Mouse (Mus musculus) embryo, embryonic 10 days (tissue): ENCODE data around the gene Rptor.

ENCODE experiments used
- DNase-seq: peaks from one replicate; pipeline ENCODE4 v3.0.0-alpha.2; 2015; ENCODE audit warnings: low spot score

Gene Rptor

DNA sequence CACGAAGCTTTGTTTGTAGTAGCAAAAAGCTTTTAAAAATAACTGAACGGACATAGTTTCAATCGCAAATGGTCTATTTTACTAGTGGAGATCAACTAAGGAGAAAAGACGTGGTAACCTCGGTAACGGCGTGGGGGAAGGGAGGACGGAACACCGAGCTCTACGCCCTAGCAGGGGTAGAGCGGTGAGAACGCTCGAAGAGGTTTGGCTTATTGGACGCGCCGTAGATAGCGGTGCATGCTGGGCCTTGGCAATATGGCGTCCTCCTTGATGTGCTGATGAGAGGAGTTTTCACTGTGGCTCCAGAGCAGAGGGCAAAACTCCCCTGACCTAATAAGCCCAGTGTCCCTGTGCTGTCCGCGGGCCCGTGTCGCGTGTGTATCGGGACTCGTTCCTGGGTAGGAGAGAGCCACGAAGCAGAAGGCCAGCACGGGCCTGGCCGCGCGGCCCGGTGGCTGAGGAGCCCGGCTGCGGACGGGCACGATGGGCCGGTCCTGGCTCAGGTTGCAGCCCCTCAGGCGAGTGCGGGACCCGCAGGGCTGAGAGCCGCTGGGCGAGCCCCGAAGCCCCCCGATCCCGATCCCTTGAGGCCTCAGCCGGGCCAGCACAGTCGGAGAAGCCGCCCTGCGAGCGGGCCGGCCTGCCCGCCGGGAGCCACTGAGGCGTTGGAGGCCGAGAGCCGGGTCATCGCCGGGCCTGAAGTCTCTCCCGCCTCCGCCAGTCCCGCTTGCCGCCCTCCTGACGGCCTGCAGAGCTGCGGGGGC, at the start of gene Rptor:
TSS of gene Rptor (plus strand) at position 143 of the 764 bp plus-strand sequence.
- DNase-seq = peak; percentile 100

DNA sequence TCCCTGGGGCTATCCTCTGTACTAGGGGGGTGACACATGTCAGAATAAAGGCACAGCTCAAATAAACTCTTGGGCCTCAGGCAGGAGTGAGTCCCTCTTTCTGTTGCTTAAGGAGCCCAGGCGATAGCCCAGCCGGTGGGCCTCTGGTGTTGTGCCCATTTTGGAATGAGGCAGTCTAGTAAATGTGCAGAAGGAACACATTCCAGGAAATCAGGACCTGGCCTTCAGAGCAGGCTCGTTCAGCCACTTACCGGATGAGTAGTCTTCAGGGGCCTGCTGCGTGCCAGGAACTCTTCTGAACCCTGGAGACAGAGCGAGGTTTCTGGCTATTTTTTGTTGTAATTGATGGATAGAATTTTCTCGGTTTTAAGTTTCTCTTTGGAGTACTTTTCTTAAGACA, 48.0 kb upstream of the Rptor start:
- no peak for DNase-seq

- no peak for DNase-seq
Measured at GRCm38 (mm10) chr11:119555170-119555569, 47.5 kb upstream of the Rptor start.

GRCm38 (mm10) chr11:119557940-119558869, 44.5 kb upstream of the Rptor start:
- DNase-seq = peak; percentile 45

GRCm38 (mm10) chr11:119558870-119559610, 43.7 kb upstream of the Rptor start:
- peak; percentile 69 for DNase-seq

DNA sequence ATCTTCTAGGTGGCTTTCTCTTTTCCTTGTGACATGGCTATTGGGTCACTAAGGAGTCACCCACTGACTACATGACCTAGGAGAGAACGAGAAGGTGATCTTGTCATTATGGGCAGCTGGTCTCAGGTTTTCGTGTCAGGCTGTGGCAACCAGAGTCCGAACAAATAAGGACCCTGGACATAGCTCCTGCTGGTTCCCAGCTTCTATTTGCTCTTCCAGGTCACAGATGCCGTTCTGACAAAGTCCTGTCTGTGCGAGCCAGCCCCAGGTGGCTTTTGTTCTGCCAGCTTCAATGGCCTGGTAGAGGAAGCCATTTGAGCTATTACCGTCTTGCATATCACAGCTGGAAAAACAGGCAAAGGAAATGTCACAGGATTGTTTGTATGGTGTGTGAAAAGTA, 40.4 kb upstream of the Rptor start:
- DNase-seq = no peak

DNA sequence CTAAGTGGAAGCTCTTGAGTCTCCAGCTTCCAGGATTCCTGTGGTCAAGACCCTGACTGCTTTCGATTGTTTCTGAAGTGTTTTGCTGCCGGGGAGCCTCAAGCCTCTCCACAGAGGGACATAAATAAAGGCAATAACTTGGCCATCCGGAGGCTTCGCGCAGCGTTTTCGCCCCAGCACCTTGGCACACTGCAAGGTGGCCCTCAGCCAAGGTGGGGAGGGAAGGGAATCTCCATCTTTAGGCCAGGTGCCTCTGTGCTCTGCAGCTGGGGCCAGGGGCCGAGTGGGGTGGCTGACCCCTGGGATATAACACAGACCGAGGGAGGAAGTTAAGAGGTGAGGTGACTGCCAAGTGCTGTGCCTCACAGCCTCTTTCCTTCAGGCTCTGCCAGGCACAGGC, 39.5 kb upstream of the Rptor start:
- no peak for DNase-seq

DNA sequence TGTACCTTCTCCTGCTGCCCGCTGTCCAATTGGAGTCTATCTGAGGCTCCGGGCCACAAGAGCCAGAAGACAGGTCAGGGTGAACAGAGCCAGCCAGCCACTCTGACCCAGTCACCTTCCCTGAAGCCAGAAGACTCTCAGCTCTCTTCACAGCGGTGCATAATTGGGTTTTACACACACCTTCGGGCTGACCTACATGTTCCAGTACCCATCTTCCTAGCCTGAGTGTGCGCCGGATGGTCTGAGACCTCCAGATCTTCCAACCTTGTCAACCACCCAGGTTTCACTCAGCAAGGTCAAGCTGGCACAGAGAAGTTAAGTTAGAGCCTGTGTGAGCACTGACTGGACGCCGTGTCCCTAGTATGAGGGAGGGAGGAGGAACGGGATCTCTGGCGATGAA, 38.3 kb upstream of the Rptor start:
- DNase-seq = no peak

DNA sequence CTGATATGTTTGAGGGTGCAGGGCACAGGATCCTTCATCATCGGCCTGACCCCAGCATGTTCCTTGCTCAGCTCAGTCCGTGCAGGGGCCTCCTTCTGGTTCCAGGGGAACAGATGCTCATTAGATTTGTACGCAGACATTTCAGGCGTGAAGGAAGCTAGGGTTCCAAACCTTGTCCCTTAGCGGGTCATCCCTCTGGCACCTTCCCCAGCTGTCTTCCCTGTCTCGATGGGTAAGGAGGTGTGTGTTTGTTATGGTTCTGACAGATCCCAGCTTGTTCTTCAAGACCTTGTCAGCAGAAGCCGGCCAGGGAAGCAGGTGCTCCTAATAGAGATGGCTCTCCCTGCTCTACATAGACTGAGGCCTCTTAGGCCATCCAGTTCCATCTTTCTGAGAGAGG, 37.7 kb upstream of the Rptor start:
- no peak for DNase-seq

DNA sequence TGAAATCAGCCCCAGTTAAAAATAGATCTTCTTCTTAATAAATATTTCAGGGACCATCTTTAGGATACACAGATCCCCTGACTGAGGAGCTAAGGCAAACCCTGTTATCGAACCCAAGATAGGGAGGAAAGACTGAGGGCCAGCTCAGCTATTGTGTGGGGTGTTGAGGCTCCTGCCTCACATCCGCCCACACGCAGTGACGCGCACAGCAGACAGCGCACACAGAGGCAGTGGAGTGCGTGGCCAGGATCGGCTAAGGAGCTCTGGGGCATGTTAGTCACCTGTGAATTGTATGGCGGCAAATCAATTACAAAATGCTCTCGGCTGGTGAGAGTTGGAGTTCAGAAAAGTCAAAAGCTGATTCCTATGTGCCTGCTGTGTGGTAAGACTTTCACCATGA, 37.0 kb upstream of the Rptor start:
- DNase-seq = no peak

GRCm38 (mm10) chr11:119566188-119566587, 36.5 kb upstream of the Rptor start:
- DNase-seq = no peak

DNA sequence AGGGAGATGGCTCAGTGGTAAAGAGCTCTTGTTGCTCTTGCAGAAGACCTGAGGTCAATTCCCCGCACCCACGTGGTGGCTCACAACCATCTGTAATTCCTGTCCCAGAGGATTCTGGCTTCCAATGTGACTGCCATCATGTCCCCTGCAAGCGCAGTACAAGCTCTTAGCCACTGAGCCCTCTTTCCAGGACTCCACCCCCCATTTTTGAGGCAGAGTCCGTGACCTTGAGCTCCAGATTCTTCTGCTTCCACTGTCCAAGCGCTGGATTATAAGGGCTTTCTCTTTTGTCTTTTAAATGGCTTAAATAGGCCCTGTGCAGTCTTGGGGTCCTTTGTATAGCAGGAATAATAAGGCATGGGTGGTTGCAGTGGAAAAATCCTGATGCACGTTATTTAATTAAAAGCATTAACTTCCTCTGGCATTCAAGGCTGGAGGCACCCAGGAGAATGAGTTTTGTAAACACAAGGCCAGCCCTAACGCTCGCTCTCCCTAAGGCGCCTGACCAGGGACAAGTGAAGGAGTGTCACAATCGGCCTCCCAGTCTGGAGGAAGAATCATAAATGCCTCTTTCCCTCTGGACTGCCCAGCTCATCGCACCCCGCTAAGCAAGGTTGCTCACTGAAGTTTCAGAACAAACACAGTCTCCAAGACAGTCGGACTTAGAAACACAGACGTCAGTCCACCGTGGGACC, 30.2 kb upstream of the Rptor start:
- DNase-seq = no peak

- DNase-seq = no peak
Measured at GRCm38 (mm10) chr11:119576855-119577254, 25.9 kb upstream of the Rptor start.

GRCm38 (mm10) chr11:119577721-119578120, 25.0 kb upstream of the Rptor start:
- DNase-seq = no peak

GRCm38 (mm10) chr11:119586511-119586910, 16.2 kb upstream of the Rptor start:
- no peak for DNase-seq

- DNase-seq = no peak
Measured at GRCm38 (mm10) chr11:119587112-119587511, 15.6 kb upstream of the Rptor start.

DNA sequence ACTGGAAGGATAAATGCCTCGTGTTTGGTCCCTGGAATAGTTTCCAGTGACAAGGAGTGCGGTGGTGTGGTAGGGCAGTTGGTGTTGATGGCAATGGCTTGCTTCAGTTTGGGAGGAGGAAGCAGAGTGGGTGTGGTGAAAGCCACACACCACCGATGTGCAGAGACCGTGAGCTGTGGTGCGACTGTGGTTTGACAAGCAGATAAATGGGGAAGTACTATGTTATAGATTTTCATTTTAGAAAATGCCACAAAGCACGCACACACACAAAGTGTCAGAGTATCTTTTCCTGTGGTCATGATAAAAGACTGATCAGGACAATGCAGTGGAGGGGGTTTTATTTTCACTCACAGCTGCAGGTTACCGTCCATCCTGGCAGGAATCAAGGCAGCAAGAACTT, 13.5 kb upstream of the Rptor start:
- DNase-seq = no peak

DNA sequence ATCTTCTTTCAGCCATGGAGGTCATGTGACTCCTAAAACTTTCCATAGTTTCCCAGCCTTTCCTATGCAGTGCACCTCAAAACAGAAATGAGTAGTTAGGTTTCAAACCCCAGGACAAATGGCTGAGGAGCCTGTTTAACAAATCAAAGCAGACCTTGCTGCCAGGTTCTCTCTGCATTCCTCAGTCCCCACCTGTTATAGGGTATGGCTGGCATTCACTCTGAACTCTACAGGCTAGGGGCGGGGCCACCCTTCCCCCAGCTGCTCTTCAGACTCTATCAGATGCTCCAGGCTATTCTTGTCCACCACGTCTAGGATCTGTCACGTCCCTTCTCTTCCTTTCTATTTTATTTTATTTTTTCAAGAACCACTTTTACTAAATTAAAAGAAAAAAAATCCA, 8.7 kb upstream of the Rptor start:
- peak; percentile 22 for DNase-seq

DNA sequence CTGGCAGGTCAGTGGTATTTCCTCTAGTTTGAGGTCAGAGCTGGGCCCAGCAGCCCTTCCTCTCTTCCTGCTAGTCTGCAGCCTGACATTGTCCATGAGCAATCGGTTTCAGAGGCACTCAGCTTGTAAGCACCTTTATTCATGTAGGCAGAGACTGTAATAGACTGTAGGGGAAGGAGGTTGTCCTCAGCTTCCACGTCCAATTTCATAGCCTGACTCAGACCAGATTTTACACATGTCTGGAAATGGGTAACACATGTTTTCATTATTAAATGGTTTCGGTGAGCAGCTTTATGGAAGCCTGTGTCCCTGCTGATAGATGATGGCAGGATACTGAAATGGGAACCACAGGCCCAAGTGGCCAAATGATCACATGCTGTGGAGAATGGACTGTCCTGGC, 3.8 kb upstream of the Rptor start:
- DNase-seq = no peak

DNA sequence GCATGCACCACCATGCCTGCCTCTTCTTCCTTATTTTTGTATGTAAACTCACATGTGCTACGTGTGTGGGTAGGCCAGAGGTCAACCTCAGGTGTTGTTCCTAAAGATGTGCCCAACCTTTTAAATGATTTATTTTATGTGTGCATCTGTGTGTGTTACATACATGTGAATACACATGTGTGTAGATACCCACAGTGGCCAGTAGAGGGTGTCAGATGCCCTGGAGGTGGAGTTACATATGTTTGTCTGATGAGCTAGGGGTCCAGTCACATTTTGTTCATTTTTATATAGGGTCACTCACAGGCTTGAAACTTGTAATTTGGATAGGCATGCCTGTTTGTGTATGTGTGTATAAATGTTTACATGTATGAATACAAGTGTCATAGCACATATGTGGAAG, 2.4 kb upstream of the Rptor start:
- DNase-seq = no peak

GRCm38 (mm10) chr11:119602177-119602700, 466 bp upstream of the Rptor start:
- DNase-seq = no peak

GRCm38 (mm10) chr11:119603527-119603905, 811 bp downstream of the Rptor start:
- DNase-seq = no peak
